Mouse (Mus musculus) E14TG2a.4 (cell line): Measurements from ENCODE around the gene Asb2.

ENCODE experiments used
- CTCF ChIP-seq: conservative IDR thresholded peaks from 2 replicates; pipeline ENCODE4 v1.5.1; 2014; ENCODE audit warnings: low read length
- NANOG ChIP-seq: IDR thresholded peaks from 2 replicates; pipeline ENCODE4 v1.6.1; 2014; ENCODE audit warnings: borderline replicate concordance, low read length, mixed read lengths
- POU5F1 ChIP-seq: IDR thresholded peaks from 2 replicates; pipeline ENCODE4 v1.6.1; 2014; ENCODE audit warnings: low read length, borderline replicate concordance

DNA sequence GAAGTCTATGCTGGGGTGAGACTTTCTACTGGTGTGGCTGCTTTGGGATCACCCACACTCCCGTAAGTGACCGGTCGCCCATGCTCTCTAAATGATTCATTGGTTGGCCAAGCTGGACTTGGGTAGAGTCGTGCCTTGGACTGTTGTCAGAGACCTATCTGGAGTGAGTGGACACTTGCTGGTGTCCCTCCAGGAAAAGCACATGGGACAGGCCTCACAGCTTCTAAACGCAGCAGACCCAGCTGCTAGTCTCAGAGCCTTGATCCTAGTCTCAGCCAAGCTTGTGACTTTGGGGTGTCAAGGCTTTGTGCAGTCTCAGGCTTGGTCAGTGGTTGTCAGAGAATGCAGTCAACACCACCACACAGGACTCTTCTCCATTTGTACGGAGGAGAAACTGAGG, 3.1 kb downstream of the Asb2 start:
- TF ChIP-seq CTCF: no peak
- no peak for TF ChIP-seq POU5F1
- TF ChIP-seq NANOG: no peak
